Mouse (Mus musculus): Measurements from ENCODE around the gene Tmed10.

DNA sequence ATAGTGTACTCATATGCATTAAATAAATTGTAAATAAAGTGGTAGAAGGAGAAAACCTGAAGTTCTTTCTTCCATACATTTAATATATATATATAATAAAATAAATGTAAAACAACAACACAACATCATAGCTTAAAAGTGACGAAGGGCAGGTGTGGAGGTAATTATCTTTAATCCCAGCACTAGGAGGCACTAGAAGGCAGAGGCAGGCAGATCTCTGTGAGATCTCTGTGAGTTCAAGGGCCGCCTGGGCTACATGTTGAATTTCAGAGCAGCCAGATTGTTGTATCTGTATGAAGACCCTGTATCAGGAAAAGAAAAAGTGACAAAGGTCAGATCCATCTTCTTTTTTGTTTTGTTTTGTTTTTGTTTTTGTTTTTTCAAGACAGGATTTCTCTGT is 3.6 kb upstream of the Tmed10 start:
- TF ChIP-seq CTCF (IDR thresholded peaks at IDR 0.05; ENCODE audit: control insufficient read depth, insufficient read depth, low read length) (peak; percentile 27; the same call in 1 of the 2 replicates), POLR2A (IDR thresholded peaks at IDR 0.05; ENCODE audit: borderline replicate concordance, control insufficient read depth, low read depth, low read length) (no peak)

Data from bone marrow, adult 2 months (tissue).